10 mouse cellular contexts compared by ENCODE assay signal in the genomic region with DNA sequence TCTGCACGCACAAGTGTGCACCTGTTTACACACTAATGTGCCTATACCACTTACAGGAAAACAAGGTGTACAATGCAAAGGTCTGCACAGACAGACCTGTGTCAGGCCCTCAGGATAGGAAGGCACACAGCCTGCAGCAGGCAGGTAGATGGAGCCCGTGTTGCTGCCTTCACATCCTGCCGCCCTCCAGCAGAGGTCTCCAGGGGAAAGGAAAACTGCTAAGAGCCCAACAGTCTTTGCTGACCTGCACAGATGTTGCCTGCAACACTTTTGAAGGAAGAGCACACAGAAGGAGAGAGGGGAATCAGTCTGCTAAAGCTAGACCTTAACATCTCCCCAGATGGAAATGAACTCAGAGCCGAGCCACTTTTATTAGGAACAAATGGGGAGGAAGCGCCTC. TPM values are rescaled to one million over a fixed set of nuclear protein-coding genes. Genes with fewer than 3 reads are reported as not detected.
A peak's percentile ranks its signal among the peaks of the same experiment; 100 is the strongest.
DNase-seq lines count a peak whose midpoint lies in the region; ATAC-seq and TF ChIP-seq lines count a peak whose summit lies in the region.
"Had no signal": no experiment of that assay in that cellular context is flagged by ENCODE, and none has a peak within 500 bp of the region (broad histone marks: within the 10 kb centered on the region; RNA-seq: fewer than 3 reads in every experiment).

No protein-coding gene starts in this region.

- no peak overlapping the region for H3K4me3 ChIP-seq in liver, embryonic 12.5 days
- no peak overlapping the region for H3K4me3 ChIP-seq in limb, embryonic 14.5 days (replicated peaks; ENCODE audit: low read length)
- H3K4me3 ChIP-seq: erythroblast, embryonic 14.5 days; myocyte had no signal

- DNase-seq in liver (peak; percentile 41), ZHBTc4 (ENCODE audit: low read depth, low spot score) (peak; percentile 25)
- peak; percentile 24 for DNase-seq in forelimb bud, embryonic 11.5 days (ENCODE audit: low read depth, low spot score)
- DNase-seq in limb, embryonic 14.5 days (ENCODE audit: low spot score): peak; percentile 20
- DNase-seq in thymus, postnatal 14 days: peak; percentile 72
- DNase-seq in cerebellum, adult 11 months: no peak
- DNase-seq in left cerebral cortex, adult 8-10 months (ENCODE audit: low spot score in 2 of 2): no peak

- 0 out of 2 replicates have a peak, but pooled peaks cover 3% of the 10 kb centered on the region for H3K27me3 ChIP-seq in liver, embryonic 12.5 days (replicated peaks)
- H3K27me3 ChIP-seq in limb, embryonic 14.5 days (ENCODE audit: control insufficient read depth, insufficient read depth, low read length): no peaks in the 10 kb centered on the region

- peaks cover under 1% of the 10 kb centered on the region; the same call in 1 of the 2 replicates for H3K4me1 ChIP-seq in liver, embryonic 12.5 days
- no peaks in the 10 kb centered on the region for H3K4me1 ChIP-seq in limb, embryonic 14.5 days (ENCODE audit: control insufficient read depth, insufficient read depth, low read length)

- ATAC-seq in liver, embryonic 12.5 days: no peak
- ATAC-seq in limb, embryonic 14.5 days (ENCODE audit: low FRiP score, low read depth): no peak

- H3K4me2 ChIP-seq in liver, embryonic 12.5 days: no peak overlapping the region
- no peak overlapping the region for H3K4me2 ChIP-seq in limb, embryonic 14.5 days (replicated peaks; ENCODE audit: low read depth, low read length, severe bottlenecking)

- WGBS in liver, embryonic 12.5 days (ENCODE audit: insufficient replicate concordance): 50% methylated on average over 5 of the region's 5 CpGs
- 29% methylated on average over 5 of the region's 5 CpGs for WGBS in limb, embryonic 14.5 days

- no peaks in the 10 kb centered on the region for H3K9me3 ChIP-seq in liver, embryonic 12.5 days (replicated peaks)
- no peaks in the 10 kb centered on the region for H3K9me3 ChIP-seq in limb, embryonic 14.5 days (ENCODE audit: control insufficient read depth, low read length)

- no peak overlapping the region for H3K9ac ChIP-seq in liver, embryonic 12.5 days
- no peak overlapping the region for H3K9ac ChIP-seq in limb, embryonic 14.5 days (ENCODE audit: low read depth, low read length, severe bottlenecking)

- H3K27ac ChIP-seq in liver, embryonic 12.5 days: no peak overlapping the region
- no peak overlapping the region for H3K27ac ChIP-seq in limb, embryonic 14.5 days (replicated peaks; ENCODE audit: low read depth, low read length)

- no peaks in the 10 kb centered on the region for H3K36me3 ChIP-seq in liver, embryonic 12.5 days
- H3K36me3 ChIP-seq in limb, embryonic 14.5 days (ENCODE audit: control insufficient read depth, insufficient read depth, low read length): no peaks in the 10 kb centered on the region

- no peak for TF ChIP-seq POLR2A in limb, embryonic 14.5 days (IDR thresholded peaks at IDR 0.05; ENCODE audit: borderline replicate concordance, extremely low read depth, insufficient read depth, insufficient read length)

RNA-seq across cellular contexts. Expression of a gene that starts 47.0 kb away (rescaled TPM):
- 9.4 and 9.7 TPM in 2 replicates for polyA plus RNA-seq in liver, embryonic 12.5 days (2016; fragmentation: Nextera tagmentation; extraction: Ambion mirVana)
- 30.5 and 34.6 TPM in 2 replicates for polyA plus RNA-seq in limb, embryonic 14.5 days (2012; rRNA removed)
- 18.3 and 22.7 TPM in 2 replicates for polyA plus RNA-seq in limb, embryonic 14.5 days (2014; fragmentation: Nextera tagmentation; extraction: Ambion mirVana)
- 1 to 10 TPM; 5.2 to 5.9 (median 5.4) TPM for total RNA-seq in left cerebral cortex, adult 8-10 months (2022)

Comparison
In these comparisons a context has a peak if more than half of its experiments do, and no peak if none do; other contexts are left out.
1. DNase-seq: peak in liver (single experiment), ZHBTc4 (single experiment), forelimb bud, embryonic 11.5 days (single experiment), limb, embryonic 14.5 days (single experiment) and thymus, postnatal 14 days (single experiment); none in cerebellum, adult 11 months (single experiment) and left cerebral cortex, adult 8-10 months (0 of 2).